Mouse (Mus musculus) liver, adult 2 months (tissue): ENCODE measurements around the gene Tnfrsf1b.

Source experiments
- CTCF ChIP-seq: fragments of 200-500 bp; IDR thresholded peaks from 2 replicates; pipeline ENCODE4 v1.5.1; 2011; ENCODE audit warnings: low read depth, low read length, control low read depth
- POLR2A ChIP-seq: fragments of 200-500 bp; IDR thresholded peaks from 2 replicates; pipeline ENCODE4 v1.6.1; 2011; ENCODE audit warnings: low read length, control low read depth; ENCODE audit not compliant: insufficient read depth; ENCODE audit errors: extremely low read depth

- TF ChIP-seq CTCF (no peak), POLR2A (no peak)
Measured at GRCm38 (mm10) chr4:145276368-145277249, 29.9 kb upstream of the Tnfrsf1b start.
